Mouse (Mus musculus): ENCODE measurements around the gene Ddx42. TPM values are rescaled to one million over a fixed set of nuclear protein-coding genes. Genes with fewer than 3 reads are reported as not detected.
A peak's percentile ranks its signal among the peaks of the same experiment; 100 is the strongest.

Ddx42 gene
- 92.1 and 95.0 TPM in 2 replicates for polyA plus RNA-seq (2015; fragmentation: Nextera tagmentation; extraction: Ambion mirVana)

- Histone ChIP-seq H3K27me3 (ENCODE audit: control insufficient read depth, insufficient read depth, low read depth, low read length) (no peaks in the 10 kb centered on the region), H3K4me2 (ENCODE audit: low read length) (peak within 1 kb of the TSS; percentile 73), H3K27ac (ENCODE audit: low read length) (peak within 1 kb of the TSS; percentile 95), H3K4me3 (ENCODE audit: low read depth, low read length) (peak within 1 kb of the TSS; percentile 98), H3K4me1 (ENCODE audit: control insufficient read depth, insufficient read depth, low read length) (peaks cover 35% of the 10 kb centered on the region), H3K9ac (ENCODE audit: low read depth, low read length) (peak within 1 kb of the TSS; percentile 96), H3K36me3 (ENCODE audit: control insufficient read depth, insufficient read depth, low read length) (peaks cover under 1% of the 10 kb centered on the region; the same call in 1 of the 2 replicates), H3K9me3 (replicated peaks; ENCODE audit: control insufficient read depth, low read length, poor library complexity, severe bottlenecking) (no peaks in the 10 kb centered on the region)
- WGBS: under 1% methylated on average over 69 of the region's 70 CpGs
- peak; percentile 96 for ATAC-seq
These were observed at the start of gene Ddx42 for GRCm38 (mm10) chr11:106216730-106217490. Ddx42 (plus strand) TSS chr11:106216926.

GRCm38 (mm10) chr11:106167435-106167834 lies 49.3 kb upstream of the Ddx42 start:
- 86% methylated on average over 5 of the region's 5 CpGs for WGBS
- Histone ChIP-seq H3K36me3 (ENCODE audit: control insufficient read depth, insufficient read depth, low read length) (peaks cover 22% of the 10 kb centered on the region), H3K4me3 (ENCODE audit: low read depth, low read length) (no peak overlapping the region), H3K4me1 (ENCODE audit: control insufficient read depth, insufficient read depth, low read length) (no peaks in the 10 kb centered on the region), H3K27me3 (ENCODE audit: control insufficient read depth, insufficient read depth, low read depth, low read length) (no peaks in the 10 kb centered on the region), H3K9ac (ENCODE audit: low read depth, low read length) (no peak overlapping the region), H3K4me2 (ENCODE audit: low read length) (no peak overlapping the region), H3K27ac (ENCODE audit: low read length) (no peak overlapping the region), H3K9me3 (replicated peaks; ENCODE audit: control insufficient read depth, low read length, poor library complexity, severe bottlenecking) (no peaks in the 10 kb centered on the region)
- no peak for ATAC-seq

GRCm38 (mm10) chr11:106170807-106171206 lies 45.9 kb upstream of the Ddx42 start:
- H3K36me3 ChIP-seq (ENCODE audit: control insufficient read depth, insufficient read depth, low read length): peaks cover 17% of the 10 kb centered on the region
- 79% methylated on average over 7 of the region's 7 CpGs for WGBS
- no peak overlapping the region for H3K4me2 ChIP-seq (ENCODE audit: low read length)
- H3K27ac ChIP-seq (ENCODE audit: low read length): no peak overlapping the region
- H3K9ac ChIP-seq (ENCODE audit: low read depth, low read length): no peak overlapping the region
- ATAC-seq: no peak
- no peaks in the 10 kb centered on the region for H3K27me3 ChIP-seq (ENCODE audit: control insufficient read depth, insufficient read depth, low read depth, low read length)
- H3K4me1 ChIP-seq (ENCODE audit: control insufficient read depth, insufficient read depth, low read length): no peaks in the 10 kb centered on the region
- no peaks in the 10 kb centered on the region for H3K9me3 ChIP-seq (replicated peaks; ENCODE audit: control insufficient read depth, low read length, poor library complexity, severe bottlenecking)
- H3K4me3 ChIP-seq (ENCODE audit: low read depth, low read length): no peak overlapping the region

GRCm38 (mm10) chr11:106173228-106173627 lies 43.5 kb upstream of the Ddx42 start:
- WGBS: 95% methylated on average over 2 of the region's 2 CpGs
- Histone ChIP-seq H3K4me1 (ENCODE audit: control insufficient read depth, insufficient read depth, low read length) (no peaks in the 10 kb centered on the region), H3K4me3 (ENCODE audit: low read depth, low read length) (no peak overlapping the region), H3K27ac (ENCODE audit: low read length) (no peak overlapping the region), H3K36me3 (ENCODE audit: control insufficient read depth, insufficient read depth, low read length) (peaks cover 11% of the 10 kb centered on the region; the same call in 1 of the 2 replicates), H3K9me3 (replicated peaks; ENCODE audit: control insufficient read depth, low read length, poor library complexity, severe bottlenecking) (no peaks in the 10 kb centered on the region), H3K4me2 (ENCODE audit: low read length) (no peak overlapping the region), H3K9ac (ENCODE audit: low read depth, low read length) (no peak overlapping the region), H3K27me3 (ENCODE audit: control insufficient read depth, insufficient read depth, low read depth, low read length) (no peaks in the 10 kb centered on the region)
- ATAC-seq: no peak

- ATAC-seq: no peak
- Histone ChIP-seq H3K9ac (ENCODE audit: low read depth, low read length) (no peak overlapping the region), H3K4me3 (ENCODE audit: low read depth, low read length) (no peak overlapping the region), H3K9me3 (replicated peaks; ENCODE audit: control insufficient read depth, low read length, poor library complexity, severe bottlenecking) (no peaks in the 10 kb centered on the region), H3K27ac (ENCODE audit: low read length) (no peak overlapping the region), H3K27me3 (ENCODE audit: control insufficient read depth, insufficient read depth, low read depth, low read length) (no peaks in the 10 kb centered on the region), H3K4me1 (ENCODE audit: control insufficient read depth, insufficient read depth, low read length) (no peaks in the 10 kb centered on the region), H3K36me3 (ENCODE audit: control insufficient read depth, insufficient read depth, low read length) (peaks cover 11% of the 10 kb centered on the region; the same call in 1 of the 2 replicates), H3K4me2 (ENCODE audit: low read length) (no peak overlapping the region)
- WGBS: 92% methylated on average over 5 of the region's 5 CpGs
These were observed 42.4 kb upstream of the Ddx42 start for GRCm38 (mm10) chr11:106174372-106174771.

DNA sequence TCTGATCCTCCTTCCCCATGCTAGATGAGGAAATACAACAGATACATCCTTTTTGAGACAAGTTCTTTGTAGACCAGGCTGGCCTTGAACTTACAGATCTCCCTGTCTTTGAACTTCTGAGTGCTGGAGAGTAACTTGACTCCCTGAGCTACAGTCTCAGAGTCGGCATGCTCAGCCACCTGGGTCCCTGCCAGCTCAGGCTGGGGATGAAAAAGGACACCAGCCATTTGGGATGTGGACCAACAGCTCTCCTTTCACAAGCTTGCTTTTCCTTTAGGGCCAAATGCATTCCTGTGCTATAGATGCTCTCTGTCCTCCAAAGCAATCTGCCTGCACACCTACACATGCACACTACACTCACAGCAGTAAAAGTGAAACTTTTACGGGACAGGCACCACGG lies 41.6 kb upstream of the Ddx42 start:
- H3K27me3 ChIP-seq (ENCODE audit: control insufficient read depth, insufficient read depth, low read depth, low read length): no peaks in the 10 kb centered on the region
- ATAC-seq: no peak
- 80% methylated on average over 3 of the region's 3 CpGs for WGBS
- H3K9me3 ChIP-seq (replicated peaks; ENCODE audit: control insufficient read depth, low read length, poor library complexity, severe bottlenecking): no peaks in the 10 kb centered on the region
- H3K4me1 ChIP-seq (ENCODE audit: control insufficient read depth, insufficient read depth, low read length): no peaks in the 10 kb centered on the region
- H3K4me3 ChIP-seq (ENCODE audit: low read depth, low read length): no peak overlapping the region
- no peak overlapping the region for H3K9ac ChIP-seq (ENCODE audit: low read depth, low read length)
- H3K27ac ChIP-seq (ENCODE audit: low read length): no peak overlapping the region
- H3K36me3 ChIP-seq (ENCODE audit: control insufficient read depth, insufficient read depth, low read length): peaks cover 10% of the 10 kb centered on the region; the same call in 1 of the 2 replicates
- H3K4me2 ChIP-seq (ENCODE audit: low read length): no peak overlapping the region

- peaks cover 4% of the 10 kb centered on the region for H3K36me3 ChIP-seq (ENCODE audit: control insufficient read depth, insufficient read depth, low read length)
- H3K9ac ChIP-seq (ENCODE audit: low read depth, low read length): no peak overlapping the region
- H3K4me1 ChIP-seq (ENCODE audit: control insufficient read depth, insufficient read depth, low read length): no peaks in the 10 kb centered on the region
- H3K27ac ChIP-seq (ENCODE audit: low read length): no peak overlapping the region
- no peak overlapping the region for H3K4me3 ChIP-seq (ENCODE audit: low read depth, low read length)
- ATAC-seq: no peak
- no peaks in the 10 kb centered on the region for H3K9me3 ChIP-seq (replicated peaks; ENCODE audit: control insufficient read depth, low read length, poor library complexity, severe bottlenecking)
- H3K27me3 ChIP-seq (ENCODE audit: control insufficient read depth, insufficient read depth, low read depth, low read length): no peaks in the 10 kb centered on the region
- H3K4me2 ChIP-seq (ENCODE audit: low read length): no peak overlapping the region
- 86% methylated on average over 5 of the region's 5 CpGs for WGBS
These were observed 40.4 kb upstream of the Ddx42 start for GRCm38 (mm10) chr11:106176372-106176771.

- no peaks in the 10 kb centered on the region for H3K9me3 ChIP-seq (replicated peaks; ENCODE audit: control insufficient read depth, low read length, poor library complexity, severe bottlenecking)
- H3K27ac ChIP-seq (ENCODE audit: low read length): no peak overlapping the region
- no peak overlapping the region for H3K4me2 ChIP-seq (ENCODE audit: low read length)
- H3K9ac ChIP-seq (ENCODE audit: low read depth, low read length): no peak overlapping the region
- no peaks in the 10 kb centered on the region for H3K4me1 ChIP-seq (ENCODE audit: control insufficient read depth, insufficient read depth, low read length)
- no peak overlapping the region for H3K4me3 ChIP-seq (ENCODE audit: low read depth, low read length)
- WGBS: 81% methylated on average over 5 of the region's 5 CpGs
- no peak for ATAC-seq
- H3K36me3 ChIP-seq (ENCODE audit: control insufficient read depth, insufficient read depth, low read length): peaks cover 3% of the 10 kb centered on the region
- H3K27me3 ChIP-seq (ENCODE audit: control insufficient read depth, insufficient read depth, low read depth, low read length): no peaks in the 10 kb centered on the region
These were observed 38.5 kb upstream of the Ddx42 start for GRCm38 (mm10) chr11:106178036-106178782.
